Mouse (Mus musculus) liver, embryonic 16.5 days (tissue): ENCODE data around the gene Mrpl34. TPM values are rescaled to one million over a fixed set of nuclear protein-coding genes. Genes with fewer than 3 reads are reported as not detected.

Source experiments
- ATAC-seq: fragments of 200-750 bp; cut with Nextera tagmentation; 2 replicates; pipeline ENCODE4 v1.8.0; 2017; ENCODE audit warnings: low read depth, mild to moderate bottlenecking, moderate number of reproducible peaks, moderate library complexity
- H3K27ac ChIP-seq: fragments of 300-500 bp; sonication (generic); 2 replicates; pipeline ENCODE4 v1.5.1; 2014; ENCODE audit warnings: mild to moderate bottlenecking, low read length
- H3K27me3 ChIP-seq: fragments of 300-500 bp; sonication (generic); 2 replicates; pipeline ENCODE4 v1.6.1; 2014; ENCODE audit warnings: low read depth, low read length, mixed read lengths; ENCODE audit not compliant: control insufficient read depth, insufficient read depth
- H3K36me3 ChIP-seq: fragments of 300-500 bp; sonication (generic); 2 replicates; pipeline ENCODE4 v1.6.1; 2014; ENCODE audit warnings: mild to moderate bottlenecking; ENCODE audit not compliant: control insufficient read depth, insufficient read depth
- H3K4me1 ChIP-seq: fragments of 300-500 bp; sonication (generic); 2 replicates; pipeline ENCODE4 v1.6.1; 2014; ENCODE audit warnings: low read depth, low read length, mixed read lengths; ENCODE audit not compliant: control insufficient read depth
- H3K4me2 ChIP-seq: fragments of 300-500 bp; sonication (generic); 2 replicates; pipeline ENCODE4 v1.6.1; 2014; ENCODE audit warnings: low read depth, low read length, mixed read lengths
- H3K4me3 ChIP-seq: fragments of 300-500 bp; sonication (generic); 2 replicates; pipeline ENCODE4 v1.5.1; 2014; ENCODE audit warnings: low read depth, mild to moderate bottlenecking, low read length
- H3K9ac ChIP-seq: fragments of 300-500 bp; sonication (generic); 2 replicates; pipeline ENCODE4 v1.6.1; 2014; ENCODE audit warnings: low read depth, low read length
- H3K9me3 ChIP-seq: fragments of 300-500 bp; sonication (generic); replicated peaks from 2 replicates; pipeline ENCODE4 v1.6.1; 2016; ENCODE audit warnings: low read length; ENCODE audit not compliant: control insufficient read depth
- WGBS: fragments of 180-500 bp; shearing (Covaris S2); extraction: QIAGEN DNeasy Blood & Tissue Kit; methylation state at CpG from one replicate; pipeline ENCODE4 v1.1.7; 2014; ENCODE audit not compliant: insufficient replicate concordance; 5-methylcytosine and 5-hydroxymethylcytosine counted together
- polyA plus RNA-seq: library from polyadenylated mRNA; unstranded; fragments of >200 nt; fragmentation: Nextera tagmentation; extraction: Ambion mirVana; gene quantifications from 2 replicates; pipeline ENCODE4 v1.2.1, GENCODE M21; 2015

Gene Mrpl34
- polyA plus RNA-seq, 1 experiment from 2014 or later: 87.3 TPM

- H3K27me3 ChIP-seq: peaks cover 27% of the 10 kb centered on the region
- H3K4me3 ChIP-seq: peak within 1 kb of the TSS; percentile 43
- peak; percentile 81 for ATAC-seq
- no peak within 1 kb of the TSS for H3K9ac ChIP-seq
- H3K4me1 ChIP-seq: peaks cover 12% of the 10 kb centered on the region
- peak within 1 kb of the TSS; percentile 50 for H3K4me2 ChIP-seq
- no peaks in the 10 kb centered on the region for H3K9me3 ChIP-seq
- H3K36me3 ChIP-seq: no peaks in the 10 kb centered on the region
- H3K27ac ChIP-seq: no peak within 1 kb of the TSS
- 7% methylated on average over 14 of the region's 14 CpGs for WGBS
Measured at GRCm38 (mm10) chr8:71511644-71512043, 46.9 kb downstream of the Mrpl34 start, which contains the start of gene Plvap. Plvap (minus strand) TSS chr8:71511752.

DNA sequence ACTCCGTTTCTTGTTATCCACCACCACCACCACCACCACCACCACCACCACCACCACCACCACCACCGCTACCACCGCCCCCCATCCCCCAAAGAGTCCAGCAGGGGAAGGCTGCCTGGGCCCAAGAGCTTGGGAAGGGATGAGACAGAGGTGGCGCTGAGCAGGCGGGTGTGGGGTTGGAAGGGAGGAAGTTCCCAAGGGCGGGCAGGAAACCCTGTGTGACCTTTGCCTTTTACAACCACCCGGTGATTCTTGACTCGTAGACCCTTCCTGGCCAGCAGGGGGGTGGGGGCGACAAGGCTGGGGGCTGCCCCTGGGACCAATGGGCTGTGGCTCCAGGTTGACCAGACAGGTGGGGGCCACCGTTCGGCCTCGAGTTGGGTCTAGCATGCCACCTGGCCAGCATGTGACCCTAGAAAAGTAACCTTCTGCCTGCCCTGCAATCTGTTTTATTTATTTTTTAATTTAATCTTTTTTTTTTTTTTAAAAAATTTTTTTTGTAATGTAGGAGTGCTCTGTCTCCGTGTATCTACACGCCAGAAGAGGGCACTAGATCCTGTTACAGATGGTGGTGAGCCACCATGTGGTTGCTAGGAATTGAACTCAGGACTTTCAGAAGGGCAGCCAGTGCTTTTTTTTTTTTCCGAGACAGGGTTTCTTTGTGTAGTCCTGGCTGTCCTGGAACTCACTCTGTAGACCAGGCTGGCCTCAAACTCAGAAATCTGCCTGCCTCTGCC lies 48.4 kb downstream of the Mrpl34 start:
- Histone ChIP-seq H3K36me3 (no peaks in the 10 kb centered on the region), H3K4me1 (peaks cover 9% of the 10 kb centered on the region), H3K4me3 (no peak overlapping the region), H3K27me3 (peaks cover 12% of the 10 kb centered on the region), H3K9me3 (no peaks in the 10 kb centered on the region), H3K27ac (no peak overlapping the region), H3K4me2 (no peak overlapping the region), H3K9ac (no peak overlapping the region)
- ATAC-seq: no peak
- WGBS: 31% methylated on average over 13 of the region's 15 CpGs

- ATAC-seq: no peak
- H3K36me3 ChIP-seq: no peaks in the 10 kb centered on the region
- H3K27ac ChIP-seq: no peak overlapping the region
- H3K4me2 ChIP-seq: no peak overlapping the region
- H3K9me3 ChIP-seq: no peaks in the 10 kb centered on the region
- no peak overlapping the region for H3K4me3 ChIP-seq
- WGBS: 55% methylated on average over 5 of the region's 5 CpGs
- H3K9ac ChIP-seq: no peak overlapping the region
- peaks cover 9% of the 10 kb centered on the region for H3K4me1 ChIP-seq
- no peaks in the 10 kb centered on the region; the same call in 1 of the 2 replicates for H3K27me3 ChIP-seq
Measured at GRCm38 (mm10) chr8:71515043-71515442, 50.3 kb downstream of the Mrpl34 start.

Other genes starting within 250 kb of the Mrpl34 start
- gene Myo9b, start 192.2 kb upstream of the Mrpl34 start, polyA plus RNA-seq: 7.4 and 7.8 TPM in 2 replicates
- 42.8 and 47.1 TPM in 2 replicates for gene Haus8, start 192.0 kb upstream of the Mrpl34 start, polyA plus RNA-seq
- gene Use1, start 98.1 kb upstream of the Mrpl34 start, polyA plus RNA-seq: 40.7 and 41.2 TPM in 2 replicates
- gene Ocel1, start 93.7 kb upstream of the Mrpl34 start, polyA plus RNA-seq: 3.9 and 4.7 TPM in 2 replicates
- gene Nr2f6, start 83.0 kb upstream of the Mrpl34 start, polyA plus RNA-seq: 13.9 and 17.2 TPM in 2 replicates
- 4.2 and 4.3 TPM in 2 replicates for gene Ushbp1, start 69.2 kb upstream of the Mrpl34 start, polyA plus RNA-seq
- gene Babam1, start 68.1 kb upstream of the Mrpl34 start, polyA plus RNA-seq: 46.6 and 48.2 TPM in 2 replicates
- 39.8 and 48.1 TPM in 2 replicates for gene Ankle1, start 58.9 kb upstream of the Mrpl34 start, polyA plus RNA-seq
- 5.0 and 5.7 TPM in 2 replicates for gene Abhd8, start 1.3 kb upstream of the Mrpl34 start, polyA plus RNA-seq
- gene Dda1, start 4.2 kb downstream of the Mrpl34 start, polyA plus RNA-seq: 32.1 and 32.8 TPM in 2 replicates
- gene Ano8, start 21.0 kb downstream of the Mrpl34 start, polyA plus RNA-seq: 0.07 and 0.14 TPM in 2 replicates
- 5.3 and 5.4 TPM in 2 replicates for gene Gtpbp3, start 23.1 kb downstream of the Mrpl34 start, polyA plus RNA-seq
- 18.2 and 20.3 TPM in 2 replicates for gene Plvap, start 46.8 kb downstream of the Mrpl34 start, polyA plus RNA-seq
- 0.19 and 0.20 TPM in 2 replicates for gene Ccdc194, start 60.8 kb downstream of the Mrpl34 start, polyA plus RNA-seq
- gene Bst2, start 72.5 kb downstream of the Mrpl34 start, polyA plus RNA-seq: 24.5 and 27.0 TPM in 2 replicates
- 30.2 and 32.5 TPM in 2 replicates for gene Mvb12a, start 78.0 kb downstream of the Mrpl34 start, polyA plus RNA-seq
- 0.55 and 0.67 TPM in 2 replicates for gene Tmem221, start 93.9 kb downstream of the Mrpl34 start, polyA plus RNA-seq
- gene Nxnl1, start 101.6 kb downstream of the Mrpl34 start, polyA plus RNA-seq: 0.05 TPM in 1 of 2 replicates, not detected in the other
- 2.8 and 3.2 TPM in 2 replicates for gene Slc27a1, start 103.9 kb downstream of the Mrpl34 start, polyA plus RNA-seq
- gene Pgls, start 127.2 kb downstream of the Mrpl34 start, polyA plus RNA-seq: 81.3 and 93.9 TPM in 2 replicates
- 1.6 and 2.1 TPM in 2 replicates for gene Fam129c, start 132.7 kb downstream of the Mrpl34 start, polyA plus RNA-seq
- 18.5 and 22.5 TPM in 2 replicates for gene Colgalt1, start 146.0 kb downstream of the Mrpl34 start, polyA plus RNA-seq
- gene Unc13a, start 206.8 kb downstream of the Mrpl34 start, polyA plus RNA-seq: 0.15 and 0.20 TPM in 2 replicates
- gene Jak3, start 211.3 kb downstream of the Mrpl34 start, polyA plus RNA-seq: 5.7 and 6.3 TPM in 2 replicates
- 1.6 and 2.2 TPM in 2 replicates for gene Insl3, start 224.3 kb downstream of the Mrpl34 start, polyA plus RNA-seq
- 4.9 and 5.5 TPM in 2 replicates for gene B3gnt3, start 236.8 kb downstream of the Mrpl34 start, polyA plus RNA-seq